Mouse (Mus musculus): ENCODE measurements around the gene Nodal. TPM values are rescaled to one million over a fixed set of nuclear protein-coding genes. Genes with fewer than 3 reads are reported as not detected.

The Nodal gene
- polyA plus RNA-seq, 1 experiment from 2014 or later, result 0.38 TPM

GRCm38 (mm10) chr10:61468900-61469299 lies 51.1 kb downstream of the Nodal start:
- H3K9ac ChIP-seq, result no peak overlapping the region
- no peaks in the 10 kb centered on the region for H3K27me3 ChIP-seq
- H3K4me3 ChIP-seq (replicated peaks), result no peak overlapping the region
- H3K36me3 ChIP-seq, result no peaks in the 10 kb centered on the region
- H3K4me1 ChIP-seq, result no peaks in the 10 kb centered on the region
- WGBS, result 64% methylated on average over 7 of the region's 7 CpGs
- ATAC-seq (replicated peaks; ENCODE audit: low FRiP score), result no peak
- no peak overlapping the region for H3K27ac ChIP-seq
- H3K9me3 ChIP-seq (replicated peaks), result no peaks in the 10 kb centered on the region
- H3K4me2 ChIP-seq, result no peak overlapping the region

GRCm38 (mm10) chr10:61473640-61474039 lies 55.9 kb downstream of the Nodal start:
- 83% methylated on average over 3 of the region's 3 CpGs for WGBS
- Histone ChIP-seq H3K4me3 (replicated peaks) (no peak overlapping the region), H3K4me1 (peaks cover 22% of the 10 kb centered on the region), H3K36me3 (no peaks in the 10 kb centered on the region), H3K9me3 (replicated peaks) (no peaks in the 10 kb centered on the region), H3K27ac (no peak overlapping the region), H3K9ac (no peak overlapping the region), H3K4me2 (no peak overlapping the region), H3K27me3 (no peaks in the 10 kb centered on the region)
- no peak for ATAC-seq (replicated peaks; ENCODE audit: low FRiP score)

- Histone ChIP-seq H3K4me1 (peaks cover 22% of the 10 kb centered on the region), H3K27ac (no peak overlapping the region), H3K9me3 (replicated peaks) (no peaks in the 10 kb centered on the region), H3K36me3 (no peaks in the 10 kb centered on the region), H3K4me2 (no peak overlapping the region), H3K27me3 (no peaks in the 10 kb centered on the region), H3K9ac (no peak overlapping the region), H3K4me3 (replicated peaks) (no peak overlapping the region)
- ATAC-seq (replicated peaks; ENCODE audit: low FRiP score), result no peak
- WGBS, result 82% methylated on average over 1 of the region's 1 CpGs
These were observed 56.6 kb downstream of the Nodal start for GRCm38 (mm10) chr10:61474344-61474743.

Other genes with a start within 250 kb of the Nodal start
- 0.23 TPM in 1 of 2 replicates, not detected in the other for gene Tbata, start 246.0 kb upstream of the Nodal start, polyA plus RNA-seq (2015; fragmentation: Nextera tagmentation; extraction: Ambion mirVana)
- gene Adamts14, start 144.5 kb upstream of the Nodal start, polyA plus RNA-seq (2015; fragmentation: Nextera tagmentation; extraction: Ambion mirVana), result 1.3 and 1.9 TPM in 2 replicates
- not detected in 2 replicates for gene Prf1, start 120.1 kb upstream of the Nodal start, polyA plus RNA-seq (2015; fragmentation: Nextera tagmentation; extraction: Ambion mirVana)
- gene Pald1, start 34.4 kb upstream of the Nodal start, polyA plus RNA-seq (2015; fragmentation: Nextera tagmentation; extraction: Ambion mirVana), result 33.5 and 37.3 TPM in 2 replicates
- 69.4 and 70.0 TPM in 2 replicates for gene Eif4ebp2, start 34.7 kb downstream of the Nodal start, polyA plus RNA-seq (2015; fragmentation: Nextera tagmentation; extraction: Ambion mirVana)
- 8.1 and 8.4 TPM in 2 replicates for gene Lrrc20, start 57.8 kb downstream of the Nodal start, polyA plus RNA-seq (2015; fragmentation: Nextera tagmentation; extraction: Ambion mirVana)
- 0.12 and 0.21 TPM in 2 replicates for gene Npffr1, start 177.5 kb downstream of the Nodal start, polyA plus RNA-seq (2015; fragmentation: Nextera tagmentation; extraction: Ambion mirVana)
- 193 and 202 TPM in 2 replicates for gene Ppa1, start 230.6 kb downstream of the Nodal start, polyA plus RNA-seq (2015; fragmentation: Nextera tagmentation; extraction: Ambion mirVana)

Data from kidney, embryonic 15.5 days (tissue).